Mouse (Mus musculus): ENCODE results near the gene Zfp595. TPM values are rescaled to one million over a fixed set of nuclear protein-coding genes. Genes with fewer than 3 reads are reported as not detected.

Gene Zfp595
- polyA plus RNA-seq (2017; shearing (Covaris generic)): 5.7 TPM

GRCm38 (mm10) chr13:67332019-67332724, at the start of gene Zfp595:
Gene Zfp595 (minus strand): TSS chr13:67332570.

GRCm38 (mm10) chr13:67375050-67375911, 42.9 kb upstream of the Zfp595 start, which contains the start of the genes Gm28041 and Zfp456:
Gene Gm28041 (minus strand): TSS chr13:67375733.
Gene Zfp456 (minus strand): TSS chr13:67375810.

GRCm38 (mm10) chr13:67360131-67360744, 27.9 kb upstream of the Zfp595 start, which contains the start of the genes Gm28044 and Zfp953:
Gene Gm28044 (minus strand): TSS chr13:67360536.
Gene Zfp953 (minus strand): TSS chr13:67360605.

GRCm38 (mm10) chr13:67305822-67306672, 26.3 kb downstream of the Zfp595 start, which contains the start of gene Zfp457:
Gene Zfp457 (minus strand): TSS chr13:67306485.

GRCm38 (mm10) chr13:67278314-67278713, 54.1 kb downstream of the Zfp595 start, which contains the start of gene Zfp458:
Gene Zfp458 (minus strand): TSS chr13:67278466.

Other genes with a start within 250 kb of the Zfp595 start
- 1.5 TPM for gene Zfp708, start 234.6 kb downstream of the Zfp595 start, polyA plus RNA-seq (2017; shearing (Covaris generic))
- gene Gm28557, start 224.0 kb downstream of the Zfp595 start, polyA plus RNA-seq (2017; shearing (Covaris generic)): 1.5 TPM
- gene Rslcan18, start 216.3 kb downstream of the Zfp595 start, polyA plus RNA-seq (2017; shearing (Covaris generic)): 0.16 TPM
- gene Zfp759, start 210.9 kb downstream of the Zfp595 start, polyA plus RNA-seq (2017; shearing (Covaris generic)): 0.46 TPM
- 6.2 TPM for gene Rsl1, start 159.4 kb downstream of the Zfp595 start, polyA plus RNA-seq (2017; shearing (Covaris generic))
- 1.5 TPM for gene Zfp455, start 138.1 kb downstream of the Zfp595 start, polyA plus RNA-seq (2017; shearing (Covaris generic))
- 0.98 TPM for gene Zfp458, start 54.1 kb downstream of the Zfp595 start, polyA plus RNA-seq (2017; shearing (Covaris generic))
- gene Zfp457, start 26.1 kb downstream of the Zfp595 start, polyA plus RNA-seq (2017; shearing (Covaris generic)): not detected
- gene Gm28044, start 28.0 kb upstream of the Zfp595 start, polyA plus RNA-seq (2017; shearing (Covaris generic)): not detected
- 1.8 TPM for gene Zfp953, start 28.0 kb upstream of the Zfp595 start, polyA plus RNA-seq (2017; shearing (Covaris generic))
- gene Gm28041, start 43.2 kb upstream of the Zfp595 start, polyA plus RNA-seq (2017; shearing (Covaris generic)): 2.2 TPM
- gene Zfp456, start 43.2 kb upstream of the Zfp595 start, polyA plus RNA-seq (2017; shearing (Covaris generic)): 4.7 TPM
- gene Zfp429, start 67.2 kb upstream of the Zfp595 start, polyA plus RNA-seq (2017; shearing (Covaris generic)): 19.3 TPM
- gene Zfp459, start 88.8 kb upstream of the Zfp595 start, polyA plus RNA-seq (2017; shearing (Covaris generic)): 1.4 TPM
- gene Zfp874a, start 119.1 kb upstream of the Zfp595 start, polyA plus RNA-seq (2017; shearing (Covaris generic)): 46.8 TPM
- gene Zfp874b, start 151.7 kb upstream of the Zfp595 start, polyA plus RNA-seq (2017; shearing (Covaris generic)): 26.8 TPM
- gene Zfp58, start 168.0 kb upstream of the Zfp595 start, polyA plus RNA-seq (2017; shearing (Covaris generic)): 21.0 TPM
- gene Gm26965, start 193.6 kb upstream of the Zfp595 start, polyA plus RNA-seq (2017; shearing (Covaris generic)): not detected
- gene Zfp87, start 193.6 kb upstream of the Zfp595 start, polyA plus RNA-seq (2017; shearing (Covaris generic)): 56.0 TPM
- gene Zfp748, start 221.3 kb upstream of the Zfp595 start, polyA plus RNA-seq (2017; shearing (Covaris generic)): 16.7 TPM

All from naive thymus-derived CD4-positive, alpha-beta T cell, adult 5 months (primary cell).